Mouse (Mus musculus): ENCODE measurements at regions not wholly inside any gene's neighbourhood (a gene's known extent, or its start where the extent isn't known, plus 50 kb on each side); places are given as distances from the start of the nearest gene placed in this dataset.

- Histone ChIP-seq H3K4me3 (ENCODE audit: control insufficient read depth, insufficient read depth, low read length) (no peak overlapping the region), H3K4me1 (replicated peaks; ENCODE audit: control insufficient read depth, insufficient read depth, low read length) (peaks cover 11% of the 10 kb centered on the region), H3K27ac (ENCODE audit: control insufficient read depth, insufficient read depth, low read length) (no peak overlapping the region; the same call in 1 of the 2 replicates), H3K27me3 (ENCODE audit: control insufficient read depth, insufficient read depth, low read length) (no peaks in the 10 kb centered on the region), H3K36me3 (ENCODE audit: control insufficient read depth, insufficient read depth, low read length) (no peaks in the 10 kb centered on the region)
- 64% methylated on average over 18 of the region's 18 CpGs for WGBS
- TF ChIP-seq POLR2A (IDR thresholded peaks at IDR 0.05; ENCODE audit: control insufficient read depth, extremely low read depth, insufficient read depth, low read length, poor library complexity) (no peak), CTCF (IDR thresholded peaks at IDR 0.05; ENCODE audit: borderline replicate concordance, control insufficient read depth, extremely low read depth, insufficient read depth, low read length, poor library complexity) (no peak)
- peak; percentile 25 for DNase-seq
These were observed 308.2 kb upstream of the Prickle1 start for GRCm38 (mm10) chr15:93903671-93904603.

GRCm38 (mm10) chr15:93882826-93883225, 287.1 kb upstream of the Prickle1 start:
- WGBS = 96% methylated on average over 8 of the region's 8 CpGs
- H3K27ac ChIP-seq (ENCODE audit: control insufficient read depth, insufficient read depth, low read length) = no peak overlapping the region
- TF ChIP-seq POLR2A (IDR thresholded peaks at IDR 0.05; ENCODE audit: control insufficient read depth, extremely low read depth, insufficient read depth, low read length, poor library complexity) = no peak
- TF ChIP-seq CTCF (IDR thresholded peaks at IDR 0.05; ENCODE audit: borderline replicate concordance, control insufficient read depth, extremely low read depth, insufficient read depth, low read length, poor library complexity) = no peak
- H3K27me3 ChIP-seq (ENCODE audit: control insufficient read depth, insufficient read depth, low read length) = no peaks in the 10 kb centered on the region
- H3K4me3 ChIP-seq (ENCODE audit: control insufficient read depth, insufficient read depth, low read length) = no peak overlapping the region
- no peaks in the 10 kb centered on the region for H3K36me3 ChIP-seq (ENCODE audit: control insufficient read depth, insufficient read depth, low read length)
- H3K4me1 ChIP-seq (replicated peaks; ENCODE audit: control insufficient read depth, insufficient read depth, low read length) = peaks cover 9% of the 10 kb centered on the region
- DNase-seq = no peak

- no peak for DNase-seq
- no peak overlapping the region for H3K27ac ChIP-seq (ENCODE audit: control insufficient read depth, insufficient read depth, low read length)
- no peaks in the 10 kb centered on the region for H3K36me3 ChIP-seq (ENCODE audit: control insufficient read depth, insufficient read depth, low read length)
- no peak overlapping the region for H3K4me3 ChIP-seq (ENCODE audit: control insufficient read depth, insufficient read depth, low read length)
- H3K4me1 ChIP-seq (replicated peaks; ENCODE audit: control insufficient read depth, insufficient read depth, low read length) = peaks cover 12% of the 10 kb centered on the region
- no peaks in the 10 kb centered on the region for H3K27me3 ChIP-seq (ENCODE audit: control insufficient read depth, insufficient read depth, low read length)
- TF ChIP-seq POLR2A (IDR thresholded peaks at IDR 0.05; ENCODE audit: control insufficient read depth, extremely low read depth, insufficient read depth, low read length, poor library complexity) (no peak), CTCF (IDR thresholded peaks at IDR 0.05; ENCODE audit: borderline replicate concordance, control insufficient read depth, extremely low read depth, insufficient read depth, low read length, poor library complexity) (no peak)
These were observed 285.6 kb upstream of the Prickle1 start for GRCm38 (mm10) chr15:93881276-93881675.

GRCm38 (mm10) chr15:93880302-93880701, 284.6 kb upstream of the Prickle1 start:
- TF ChIP-seq CTCF (IDR thresholded peaks at IDR 0.05; ENCODE audit: borderline replicate concordance, control insufficient read depth, extremely low read depth, insufficient read depth, low read length, poor library complexity) = no peak
- WGBS = 95% methylated on average over 8 of the region's 8 CpGs
- Histone ChIP-seq H3K27me3 (ENCODE audit: control insufficient read depth, insufficient read depth, low read length) (no peaks in the 10 kb centered on the region), H3K27ac (ENCODE audit: control insufficient read depth, insufficient read depth, low read length) (no peak overlapping the region), H3K36me3 (ENCODE audit: control insufficient read depth, insufficient read depth, low read length) (no peaks in the 10 kb centered on the region), H3K4me1 (replicated peaks; ENCODE audit: control insufficient read depth, insufficient read depth, low read length) (peaks cover 12% of the 10 kb centered on the region), H3K4me3 (ENCODE audit: control insufficient read depth, insufficient read depth, low read length) (no peak overlapping the region)
- DNase-seq = no peak

- WGBS = 79% methylated on average over 3 of the region's 3 CpGs
- DNase-seq = no peak
- H3K4me3 ChIP-seq (ENCODE audit: control insufficient read depth, insufficient read depth, low read length) = no peak overlapping the region
- no peaks in the 10 kb centered on the region for H3K27me3 ChIP-seq (ENCODE audit: control insufficient read depth, insufficient read depth, low read length)
- peaks cover 14% of the 10 kb centered on the region for H3K4me1 ChIP-seq (replicated peaks; ENCODE audit: control insufficient read depth, insufficient read depth, low read length)
- H3K27ac ChIP-seq (ENCODE audit: control insufficient read depth, insufficient read depth, low read length) = no peak overlapping the region; the same call in 1 of the 2 replicates
- H3K36me3 ChIP-seq (ENCODE audit: control insufficient read depth, insufficient read depth, low read length) = no peaks in the 10 kb centered on the region
- TF ChIP-seq CTCF (IDR thresholded peaks at IDR 0.05; ENCODE audit: borderline replicate concordance, control insufficient read depth, extremely low read depth, insufficient read depth, low read length, poor library complexity) (no peak), POLR2A (IDR thresholded peaks at IDR 0.05; ENCODE audit: control insufficient read depth, extremely low read depth, insufficient read depth, low read length, poor library complexity) (no peak)
These were observed 283.3 kb upstream of the Prickle1 start for GRCm38 (mm10) chr15:93879006-93879405.

- TF ChIP-seq POLR2A (IDR thresholded peaks at IDR 0.05; ENCODE audit: control insufficient read depth, extremely low read depth, insufficient read depth, low read length, poor library complexity) (no peak), CTCF (IDR thresholded peaks at IDR 0.05; ENCODE audit: borderline replicate concordance, control insufficient read depth, extremely low read depth, insufficient read depth, low read length, poor library complexity) (no peak)
- WGBS = 94% methylated on average over 10 of the region's 10 CpGs
- Histone ChIP-seq H3K4me1 (replicated peaks; ENCODE audit: control insufficient read depth, insufficient read depth, low read length) (peaks cover 14% of the 10 kb centered on the region), H3K27me3 (ENCODE audit: control insufficient read depth, insufficient read depth, low read length) (no peaks in the 10 kb centered on the region), H3K27ac (ENCODE audit: control insufficient read depth, insufficient read depth, low read length) (no peak overlapping the region), H3K36me3 (ENCODE audit: control insufficient read depth, insufficient read depth, low read length) (no peaks in the 10 kb centered on the region), H3K4me3 (ENCODE audit: control insufficient read depth, insufficient read depth, low read length) (no peak overlapping the region)
- DNase-seq = no peak
These were observed 280.6 kb upstream of the Prickle1 start for GRCm38 (mm10) chr15:93876335-93876734.
